In the genomic region with DNA sequence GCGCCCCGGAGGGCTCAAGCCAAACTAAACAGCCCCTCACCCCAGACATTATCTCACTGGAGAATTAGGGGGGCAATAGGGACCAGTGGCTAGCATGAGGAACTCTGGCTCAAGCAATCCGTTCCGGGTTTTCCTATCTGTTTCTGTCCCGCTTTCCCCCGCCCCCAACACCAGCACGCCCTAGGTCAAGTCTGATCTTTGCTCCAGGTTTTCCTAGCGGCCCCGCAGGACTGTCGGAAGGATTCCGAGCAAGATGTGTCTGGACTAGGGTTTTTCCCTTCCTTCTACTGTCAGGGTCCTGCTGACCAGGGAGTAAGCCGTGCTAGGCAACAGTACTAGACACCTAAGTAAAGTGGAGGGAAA, we compare ENCODE assay signal across 9 mouse cellular contexts. TPM values are rescaled to one million over a fixed set of nuclear protein-coding genes. Genes with fewer than 3 reads are reported as not detected.
DNase-seq lines count a peak whose midpoint lies in the region; ATAC-seq and TF ChIP-seq lines count a peak whose summit lies in the region.
"Had no signal": no experiment of that assay in that cellular context is flagged by ENCODE, and none has a peak within 500 bp of the region (broad histone marks: within the 10 kb centered on the region; RNA-seq: fewer than 3 reads in every experiment).

No protein-coding gene starts in this region.

- H3K4me3 ChIP-seq in E14TG2a.4 (replicated peaks; ENCODE audit: low read length) = peak overlapping the region; percentile 84
- H3K4me3 ChIP-seq in lung, embryonic 15.5 days = peak overlapping the region; percentile 60

- peaks cover 65% of the 10 kb centered on the region for H3K4me1 ChIP-seq in E14TG2a.4 (replicated peaks; ENCODE audit: low read depth, low read length)
- peaks cover 50% of the 10 kb centered on the region for H3K4me1 ChIP-seq in lung, embryonic 15.5 days

- no peaks in the 10 kb centered on the region for H3K36me3 ChIP-seq in E14TG2a.4 (ENCODE audit: insufficient read depth, low read length)
- H3K36me3 ChIP-seq in lung, embryonic 15.5 days = no peaks in the 10 kb centered on the region

- peak; percentile 4; the same call in 1 of the 2 replicates for ATAC-seq in lung, embryonic 15.5 days (ENCODE audit: borderline replicate concordance, extremely low read depth, low FRiP score, low TSS enrichment)

- H3K9me3 ChIP-seq in E14TG2a.4 (ENCODE audit: low read length) = no peaks in the 10 kb centered on the region
- H3K9me3 ChIP-seq in lung, embryonic 15.5 days = no peaks in the 10 kb centered on the region

- peak overlapping the region; percentile 97 for H3K4me2 ChIP-seq in lung, embryonic 15.5 days

- peak overlapping the region; percentile 93 for H3K27ac ChIP-seq in lung, embryonic 15.5 days

- WGBS in lung, embryonic 15.5 days = 0% methylated on average over 12 of the region's 12 CpGs

- no peak for TF ChIP-seq CTCF in E14TG2a.4 (conservative IDR thresholded peaks at IDR 0.05; ENCODE audit: low read length)

- peak overlapping the region; percentile 59 for H3K9ac ChIP-seq in lung, embryonic 15.5 days

- peak; percentile 90 to 96 for DNase-seq in adrenal gland, adult (ENCODE audit: inconsistent age in 2 of 2, low spot score in 1 of 2)
- peak; percentile 93 for DNase-seq in embryo, embryonic 11 days
- peak; percentile 69 to 86 for DNase-seq in gastrocnemius, postnatal 4 days (ENCODE audit: low spot score in 2 of 2)
- peak; percentile 94 for DNase-seq in kidney, adult 9 months
- DNase-seq in retina, adult 2 months (ENCODE audit: low read depth, low spot score) = peak; percentile 73
- no peak for DNase-seq in thymus, postnatal 0 days (ENCODE audit: low spot score)

- peaks cover 45% of the 10 kb centered on the region for H3K27me3 ChIP-seq in E14TG2a.4 (ENCODE audit: insufficient read depth, low read length)
- no peaks in the 10 kb centered on the region for H3K27me3 ChIP-seq in lung, embryonic 15.5 days

RNA-seq across cellular contexts. Expression of gene Zbtb7b, which starts 0.3 kb away (rescaled TPM):
- 10 to 100 TPM; 14.1 to 23.9 TPM for total RNA-seq in gastrocnemius, postnatal 4 days (2021)
- 3.7 TPM in 2 replicates for polyA plus RNA-seq in lung, embryonic 15.5 days (2015; fragmentation: Nextera tagmentation; extraction: Ambion mirVana)
- polyA plus RNA-seq in thymus, postnatal 0 days (2015; fragmentation: Nextera tagmentation; extraction: Ambion mirVana) = 4.1 and 4.6 TPM in 2 replicates

RNA-seq across cellular contexts. Expression of gene Lenep, which starts 7.7 kb away (rescaled TPM):
- under 1 TPM in 1 of 2 experiments, not detected in 1; 0.83 TPM for total RNA-seq in gastrocnemius, postnatal 4 days (2021)
- not detected in 2 replicates for polyA plus RNA-seq in lung, embryonic 15.5 days (2015; fragmentation: Nextera tagmentation; extraction: Ambion mirVana)
- not detected in 2 replicates for polyA plus RNA-seq in thymus, postnatal 0 days (2015; fragmentation: Nextera tagmentation; extraction: Ambion mirVana)
- polyA plus RNA-seq: gonadal fat pad, adult 2 months had no signal

RNA-seq across cellular contexts. Expression of gene Flad1, which starts 16.8 kb away (rescaled TPM):
- 10 to 100 TPM; 21.9 to 27.2 TPM for total RNA-seq in gastrocnemius, postnatal 4 days (2021)
- 21.3 and 23.1 TPM in 2 replicates for polyA plus RNA-seq in lung, embryonic 15.5 days (2015; fragmentation: Nextera tagmentation; extraction: Ambion mirVana)
- polyA plus RNA-seq in thymus, postnatal 0 days (2015; fragmentation: Nextera tagmentation; extraction: Ambion mirVana) = 29.5 and 32.6 TPM in 2 replicates

RNA-seq across cellular contexts. Expression of gene Cks1b, which starts 23.3 kb away (rescaled TPM):
- 10 to 100 TPM; 35.7 to 44.5 TPM for total RNA-seq in gastrocnemius, postnatal 4 days (2021)
- polyA plus RNA-seq in lung, embryonic 15.5 days (2015; fragmentation: Nextera tagmentation; extraction: Ambion mirVana) = 556 and 595 TPM in 2 replicates
- polyA plus RNA-seq in thymus, postnatal 0 days (2015; fragmentation: Nextera tagmentation; extraction: Ambion mirVana) = 466 and 485 TPM in 2 replicates

RNA-seq across cellular contexts. Expression of gene Shc1, which starts 23.4 kb away (rescaled TPM):
- 10 to 100 TPM; 73.1 to 80.6 TPM for total RNA-seq in gastrocnemius, postnatal 4 days (2021)
- 108 and 111 TPM in 2 replicates for polyA plus RNA-seq in lung, embryonic 15.5 days (2015; fragmentation: Nextera tagmentation; extraction: Ambion mirVana)
- polyA plus RNA-seq in thymus, postnatal 0 days (2015; fragmentation: Nextera tagmentation; extraction: Ambion mirVana) = 37.2 and 44.7 TPM in 2 replicates
